Mouse (Mus musculus) ES-Bruce4 (cell line): ENCODE data around the gene Onecut3. TPM values are rescaled to one million over a fixed set of nuclear protein-coding genes. Genes with fewer than 3 reads are reported as not detected.

ENCODE experiments used
- H3K27ac ChIP-seq: 2 replicates; pipeline ENCODE4 v1.5.1; 2012; ENCODE audit warnings: low read length, inconsistent platforms; ENCODE audit not compliant: insufficient read depth
- H3K27me3 ChIP-seq: 2 replicates; pipeline ENCODE4 v1.6.1; 2012; ENCODE audit warnings: mild to moderate bottlenecking, low read length, inconsistent platforms; ENCODE audit not compliant: control insufficient read depth, poor library complexity, insufficient read depth, severe bottlenecking
- H3K36me3 ChIP-seq: 2 replicates; pipeline ENCODE4 v1.6.1; 2012; ENCODE audit warnings: inconsistent platforms, mild to moderate bottlenecking, low read length, moderate library complexity; ENCODE audit not compliant: control insufficient read depth, poor library complexity, insufficient read depth, severe bottlenecking
- H3K4me1 ChIP-seq: one replicate; pipeline ENCODE4 v1.8.1; 2011; ENCODE audit warnings: low read length; ENCODE audit not compliant: control insufficient read depth, insufficient read depth
- H3K4me3 ChIP-seq: 2 replicates; pipeline ENCODE4 v1.5.1; 2011; ENCODE audit warnings: low read depth, mild to moderate bottlenecking, low read length
- H3K9ac ChIP-seq: 2 replicates; pipeline ENCODE4 v1.6.1; 2012; ENCODE audit warnings: low read depth, mild to moderate bottlenecking, inconsistent platforms; ENCODE audit not compliant: poor library complexity, severe bottlenecking
- H3K9me3 ChIP-seq: replicated peaks from 2 replicates; pipeline ENCODE4 v1.6.1; 2012; ENCODE audit warnings: mild to moderate bottlenecking, low read length, inconsistent platforms; ENCODE audit not compliant: control insufficient read depth, poor library complexity, insufficient read depth, severe bottlenecking
- CTCF ChIP-seq: IDR thresholded peaks from one replicate; pipeline ENCODE4 v1.8.1; 2011; ENCODE audit warnings: low read depth, low read length
- EP300 ChIP-seq: IDR thresholded peaks from 2 replicates; pipeline ENCODE4 v1.6.1; 2011; ENCODE audit warnings: low read depth, low read length; ENCODE audit not compliant: insufficient read depth
- POLR2A ChIP-seq: IDR thresholded peaks from one replicate; pipeline ENCODE4 v1.8.1; 2011; ENCODE audit warnings: low read length; ENCODE audit not compliant: insufficient read depth
- polyA plus RNA-seq: library from polyadenylated mRNA; stranded (reverse); fragments of >200 nt; gene quantifications from 2 replicates; pipeline ENCODE4 v1.2.4, GENCODE M21; 2011; ENCODE audit warnings: low read depth; ENCODE audit not compliant: missing spikeins, insufficient read depth, insufficient read length

Onecut3 gene
- polyA plus RNA-seq, 1 experiment, result not detected

DNA sequence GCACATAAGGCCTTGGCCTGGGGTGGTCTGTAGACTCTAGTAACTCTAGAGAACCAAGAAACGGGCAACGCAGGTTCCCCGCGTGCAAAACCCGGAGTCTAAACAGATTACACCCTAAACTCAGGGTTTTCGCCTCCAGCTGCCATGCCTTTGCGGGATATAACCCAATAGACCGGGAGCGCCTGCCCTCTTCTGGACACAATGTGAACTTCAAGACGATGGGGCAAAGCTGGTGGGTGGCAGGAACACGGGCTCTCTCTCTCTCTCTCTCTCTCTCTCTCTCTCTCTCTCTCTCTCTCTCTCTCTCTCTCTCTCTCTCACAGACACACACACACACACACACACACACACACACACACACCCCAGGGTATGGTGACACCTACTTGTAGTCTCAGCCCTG, 11.6 kb downstream of the Onecut3 start:
- H3K9me3 ChIP-seq, result no peaks in the 10 kb centered on the region
- no peaks in the 10 kb centered on the region for H3K4me1 ChIP-seq
- H3K9ac ChIP-seq, result no peak overlapping the region
- no peak overlapping the region for H3K4me3 ChIP-seq
- H3K36me3 ChIP-seq, result no peaks in the 10 kb centered on the region
- no peak for TF ChIP-seq POLR2A
- TF ChIP-seq EP300, result 0 out of 2 replicates have a peak, but pooled peaks have one; percentile 34
- TF ChIP-seq CTCF, result peak; percentile 63
- H3K27ac ChIP-seq, result no peak overlapping the region
- peaks cover 10% of the 10 kb centered on the region for H3K27me3 ChIP-seq

DNA sequence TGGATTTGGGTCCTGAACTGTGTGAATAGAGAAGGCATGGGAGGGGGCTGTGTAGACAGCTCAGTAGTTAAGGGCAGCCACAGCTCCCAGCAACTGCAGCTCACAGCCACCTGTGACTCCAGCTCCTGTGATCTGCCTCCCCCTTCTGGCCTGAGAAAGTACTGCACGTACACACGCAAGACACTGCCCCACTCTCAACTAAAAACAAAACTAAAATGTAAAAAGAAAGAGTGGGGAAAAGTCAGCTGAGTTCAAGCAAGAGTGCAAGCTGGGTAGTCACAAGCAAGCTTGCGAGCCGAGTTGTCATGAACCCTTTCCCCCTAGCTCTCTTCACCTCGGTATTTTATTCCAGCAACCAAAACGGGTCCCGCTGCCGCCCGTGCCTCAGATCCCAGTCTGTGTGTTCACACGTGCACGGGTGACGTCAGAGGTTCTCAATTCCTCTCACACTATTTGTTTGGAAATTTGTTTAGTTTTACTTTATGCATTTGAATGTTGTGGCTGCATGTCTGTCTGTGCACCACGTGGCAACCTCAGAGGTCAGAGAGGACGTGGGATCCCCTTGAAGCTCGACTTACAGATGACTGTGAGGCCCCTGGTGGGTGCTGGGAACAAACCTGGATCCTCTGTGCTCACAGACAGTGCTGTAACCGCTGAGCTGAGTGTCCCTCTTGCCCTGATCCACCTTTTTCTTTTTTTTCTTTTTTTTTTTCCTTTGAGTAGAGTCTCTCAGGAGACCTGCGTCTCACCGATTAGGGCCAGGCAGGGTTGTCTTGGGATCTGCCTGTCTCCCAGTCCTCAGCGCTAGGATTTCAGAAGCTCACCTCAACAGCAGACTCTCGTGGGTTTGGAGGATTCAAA, 15.0 kb downstream of the Onecut3 start:
- Histone ChIP-seq H3K4me1 (no peaks in the 10 kb centered on the region), H3K27me3 (no peaks in the 10 kb centered on the region), H3K9ac (no peak overlapping the region), H3K9me3 (no peaks in the 10 kb centered on the region), H3K27ac (no peak overlapping the region), H3K4me3 (0 out of 2 replicates have a peak overlapping the region, but pooled peaks have one; percentile 5), H3K36me3 (no peaks in the 10 kb centered on the region)
- TF ChIP-seq POLR2A (no peak), EP300 (no peak), CTCF (peak; percentile 97)

- Histone ChIP-seq H3K36me3 (no peaks in the 10 kb centered on the region), H3K9me3 (no peaks in the 10 kb centered on the region), H3K27ac (no peak overlapping the region), H3K4me1 (no peaks in the 10 kb centered on the region), H3K4me3 (no peak overlapping the region), H3K27me3 (no peaks in the 10 kb centered on the region), H3K9ac (no peak overlapping the region)
- TF ChIP-seq CTCF (no peak), POLR2A (no peak), EP300 (no peak)
Measured at GRCm38 (mm10) chr10:80510273-80510660, 15.6 kb downstream of the Onecut3 start.

GRCm38 (mm10) chr10:80513739-80514138, 19.1 kb downstream of the Onecut3 start:
- TF ChIP-seq POLR2A, result no peak
- no peak for TF ChIP-seq EP300
- TF ChIP-seq CTCF, result no peak
- H3K9ac ChIP-seq, result peak overlapping the region; percentile 22; the same call in 1 of the 2 replicates

GRCm38 (mm10) chr10:80519287-80519686, 24.7 kb downstream of the Onecut3 start:
- H3K27ac ChIP-seq, result no peak overlapping the region
- no peaks in the 10 kb centered on the region for H3K9me3 ChIP-seq
- H3K9ac ChIP-seq, result no peak overlapping the region
- H3K4me1 ChIP-seq, result peaks cover 2% of the 10 kb centered on the region
- no peaks in the 10 kb centered on the region for H3K36me3 ChIP-seq
- no peak for TF ChIP-seq POLR2A
- TF ChIP-seq CTCF, result no peak
- TF ChIP-seq EP300, result no peak
- H3K4me3 ChIP-seq, result no peak overlapping the region
- H3K27me3 ChIP-seq, result no peaks in the 10 kb centered on the region

More at GRCm38 (mm10) chr10:80513739-80514138, 19.1 kb downstream of the Onecut3 start:
- Histone ChIP-seq H3K4me1 (no peaks in the 10 kb centered on the region), H3K27me3 (no peaks in the 10 kb centered on the region), H3K27ac (no peak overlapping the region), H3K9me3 (no peaks in the 10 kb centered on the region), H3K36me3 (no peaks in the 10 kb centered on the region), H3K4me3 (no peak overlapping the region)

- TF ChIP-seq CTCF, result peak; percentile 80
- TF ChIP-seq POLR2A, result no peak
- no peak for TF ChIP-seq EP300
- no peaks in the 10 kb centered on the region for H3K36me3 ChIP-seq
- no peaks in the 10 kb centered on the region for H3K27me3 ChIP-seq
- H3K9me3 ChIP-seq, result no peaks in the 10 kb centered on the region
- H3K27ac ChIP-seq, result no peak overlapping the region
- H3K4me3 ChIP-seq, result no peak overlapping the region
- no peak overlapping the region for H3K9ac ChIP-seq
- peaks cover 2% of the 10 kb centered on the region for H3K4me1 ChIP-seq
Measured at GRCm38 (mm10) chr10:80523299-80523698, 28.7 kb downstream of the Onecut3 start.
